Mouse (Mus musculus) liver, adult 2 months (tissue): Measurements from ENCODE around the gene Lysmd2. TPM values are rescaled to one million over a fixed set of nuclear protein-coding genes. Genes with fewer than 3 reads are reported as not detected.

Experiments used
- DNase-seq: peaks from one replicate; pipeline ENCODE4 v3.0.0-alpha.2; 2011; ENCODE audit warnings: low read depth, low spot score; ENCODE audit errors: extremely low read depth
- H3K27ac ChIP-seq: fragments of 200-500 bp; replicated peaks from 2 replicates; pipeline ENCODE4 v1.5.1; 2012; ENCODE audit warnings: low read depth, mild to moderate bottlenecking, control low read depth, inconsistent platforms, low read length; ENCODE audit not compliant: insufficient read depth
- H3K27me3 ChIP-seq: fragments of 200-500 bp; 2 replicates; pipeline ENCODE4 v1.6.1; 2012; ENCODE audit warnings: mild to moderate bottlenecking, moderate library complexity, low read length, inconsistent platforms; ENCODE audit not compliant: control insufficient read depth, insufficient read depth
- H3K36me3 ChIP-seq: fragments of 200-500 bp; 2 replicates; pipeline ENCODE4 v1.6.1; 2012; ENCODE audit warnings: low read length, inconsistent platforms; ENCODE audit not compliant: control insufficient read depth, insufficient read depth
- H3K4me1 ChIP-seq: fragments of 200-500 bp; 2 replicates; pipeline ENCODE4 v1.6.1; 2011; ENCODE audit warnings: low read length; ENCODE audit not compliant: control insufficient read depth, insufficient read depth
- H3K4me3 ChIP-seq: fragments of 200-500 bp; 2 replicates; pipeline ENCODE4 v1.5.1; 2011; ENCODE audit warnings: low read depth, mild to moderate bottlenecking, control low read depth, low read length, moderate library complexity; ENCODE audit not compliant: insufficient read depth
- H3K79me2 ChIP-seq: fragments of 200-500 bp; 2 replicates; pipeline ENCODE4 v1.6.1; 2012; ENCODE audit warnings: inconsistent platforms, mild to moderate bottlenecking, low read length, moderate library complexity; ENCODE audit not compliant: control insufficient read depth, insufficient read depth
- H3K9ac ChIP-seq: fragments of 200-500 bp; 2 replicates; pipeline ENCODE4 v1.6.1; 2012; ENCODE audit warnings: low read depth, mild to moderate bottlenecking, control low read depth, inconsistent platforms, low read length
- CTCF ChIP-seq: fragments of 200-500 bp; IDR thresholded peaks from 2 replicates; pipeline ENCODE4 v1.5.1; 2011; ENCODE audit warnings: low read depth, low read length, control low read depth
- POLR2A ChIP-seq: fragments of 200-500 bp; IDR thresholded peaks from 2 replicates; pipeline ENCODE4 v1.6.1; 2011; ENCODE audit warnings: low read length, control low read depth; ENCODE audit not compliant: insufficient read depth; ENCODE audit errors: extremely low read depth
- WGBS: fragments of 180-500 bp; shearing (Covaris S2); methylation state at CpG from one replicate; pipeline ENCODE4 v1.1.7; 2018; 5-methylcytosine and 5-hydroxymethylcytosine counted together
- polyA plus RNA-seq: library from polyadenylated mRNA; depleted of rRNA; stranded (reverse); fragments of >200 nt; gene quantifications from 2 replicates; pipeline ENCODE4 v1.2.3, GENCODE M21; 2012
- total RNA-seq: library from RNA; depleted of rRNA; stranded (reverse); fragments of >200 nt; gene quantifications from 2 replicates; pipeline ENCODE4 v1.2.3, GENCODE M21; 2014

Gene Lysmd2
- total and polyA plus RNA-seq, 2 experiments, result 1.7 to 1.8 TPM

- WGBS, result 81% methylated on average over 13 of the region's 13 CpGs
- H3K4me3 ChIP-seq, result no peak overlapping the region
- no peaks in the 10 kb centered on the region for H3K79me2 ChIP-seq
- no peak overlapping the region for H3K9ac ChIP-seq
- H3K27me3 ChIP-seq, result no peaks in the 10 kb centered on the region
- no peaks in the 10 kb centered on the region for H3K4me1 ChIP-seq
- no peak for TF ChIP-seq POLR2A
- no peak for TF ChIP-seq CTCF
- DNase-seq, result no peak
- H3K36me3 ChIP-seq, result no peaks in the 10 kb centered on the region
- H3K27ac ChIP-seq, result no peak overlapping the region
These were observed 28.5 kb upstream of the Lysmd2 start for GRCm38 (mm10) chr9:75597036-75597435.

- TF ChIP-seq POLR2A (no peak), CTCF (no peak)
- no peak overlapping the region for H3K9ac ChIP-seq
- H3K36me3 ChIP-seq, result no peaks in the 10 kb centered on the region
- H3K79me2 ChIP-seq, result no peaks in the 10 kb centered on the region
- no peak for DNase-seq
- no peaks in the 10 kb centered on the region for H3K27me3 ChIP-seq
- WGBS, result 88% methylated on average over 4 of the region's 4 CpGs
- no peaks in the 10 kb centered on the region for H3K4me1 ChIP-seq
- no peak overlapping the region for H3K4me3 ChIP-seq
- H3K27ac ChIP-seq, result no peak overlapping the region
These were observed 27.9 kb upstream of the Lysmd2 start for GRCm38 (mm10) chr9:75597596-75597995.

GRCm38 (mm10) chr9:75599191-75599841 is 26.2 kb upstream of the Lysmd2 start:
- Histone ChIP-seq H3K27ac (no peak overlapping the region), H3K36me3 (no peaks in the 10 kb centered on the region), H3K79me2 (no peaks in the 10 kb centered on the region), H3K4me1 (no peaks in the 10 kb centered on the region), H3K9ac (no peak overlapping the region), H3K4me3 (no peak overlapping the region), H3K27me3 (no peaks in the 10 kb centered on the region)
- no peak for DNase-seq
- WGBS, result 56% methylated on average over 5 of the region's 5 CpGs
- TF ChIP-seq CTCF (no peak), POLR2A (no peak)

- no peak for DNase-seq
These were observed 25.2 kb upstream of the Lysmd2 start for GRCm38 (mm10) chr9:75600166-75600934.

GRCm38 (mm10) chr9:75601510-75601909 is 24.0 kb upstream of the Lysmd2 start:
- Histone ChIP-seq H3K36me3 (no peaks in the 10 kb centered on the region), H3K4me3 (no peak overlapping the region), H3K79me2 (no peaks in the 10 kb centered on the region), H3K27me3 (no peaks in the 10 kb centered on the region), H3K4me1 (no peaks in the 10 kb centered on the region), H3K27ac (no peak overlapping the region), H3K9ac (no peak overlapping the region)
- TF ChIP-seq POLR2A (no peak), CTCF (no peak)
- DNase-seq, result no peak
- 19% methylated on average over 12 of the region's 12 CpGs for WGBS

More at GRCm38 (mm10) chr9:75600166-75600934, 25.2 kb upstream of the Lysmd2 start:
- no peaks in the 10 kb centered on the region for H3K79me2 ChIP-seq
- no peaks in the 10 kb centered on the region for H3K4me1 ChIP-seq
- H3K27me3 ChIP-seq, result no peaks in the 10 kb centered on the region
- TF ChIP-seq CTCF (no peak), POLR2A (no peak)
- no peak overlapping the region for H3K4me3 ChIP-seq
- 74% methylated on average over 7 of the region's 7 CpGs for WGBS
- H3K9ac ChIP-seq, result no peak overlapping the region
- no peak overlapping the region for H3K27ac ChIP-seq
- H3K36me3 ChIP-seq, result no peaks in the 10 kb centered on the region

- DNase-seq, result no peak
- Histone ChIP-seq H3K4me3 (no peak overlapping the region), H3K27me3 (peaks cover 14% of the 10 kb centered on the region), H3K4me1 (no peaks in the 10 kb centered on the region), H3K79me2 (no peaks in the 10 kb centered on the region), H3K27ac (no peak overlapping the region), H3K36me3 (no peaks in the 10 kb centered on the region), H3K9ac (no peak overlapping the region)
- TF ChIP-seq CTCF (no peak), POLR2A (no peak)
- 91% methylated on average over 4 of the region's 4 CpGs for WGBS
These were observed 18.0 kb upstream of the Lysmd2 start for GRCm38 (mm10) chr9:75607496-75607895.
